Mouse (Mus musculus): ENCODE results near the gene B4galnt1.
"Not testable (repeated sequence)": the region's sequence is repeated elsewhere in the genome, so short reads cannot be mapped to it uniquely, and the experiment has no call there.

Gene B4galnt1

GRCm38 (mm10) chr10:127143228-127143627 lies 21.8 kb upstream of the B4galnt1 start:
- DNase-seq (ENCODE audit: low spot score): no peak

GRCm38 (mm10) chr10:127144536-127144935 lies 20.5 kb upstream of the B4galnt1 start:
- DNase-seq (ENCODE audit: low spot score): no peak

DNA sequence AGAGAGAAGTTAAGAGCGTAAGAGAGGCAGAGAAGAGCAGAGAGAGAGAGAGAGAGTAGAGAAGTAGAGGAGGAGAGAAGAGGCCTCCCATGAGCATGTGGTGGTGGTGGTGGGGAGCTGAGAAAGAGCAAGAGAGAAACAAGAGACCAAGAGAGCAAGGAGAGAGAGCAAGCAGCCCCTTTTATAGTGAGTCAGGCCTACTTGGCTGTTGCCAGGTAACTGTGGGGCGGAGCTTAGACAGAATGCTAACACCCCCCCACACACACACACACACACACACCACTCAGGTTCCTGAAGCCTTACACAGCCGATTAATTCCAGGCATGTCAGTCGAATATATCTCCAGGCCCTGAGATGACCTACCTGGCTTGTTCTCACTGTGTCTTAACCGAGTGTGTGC lies 19.7 kb upstream of the B4galnt1 start:
- DNase-seq (ENCODE audit: low spot score): no peak

DNA sequence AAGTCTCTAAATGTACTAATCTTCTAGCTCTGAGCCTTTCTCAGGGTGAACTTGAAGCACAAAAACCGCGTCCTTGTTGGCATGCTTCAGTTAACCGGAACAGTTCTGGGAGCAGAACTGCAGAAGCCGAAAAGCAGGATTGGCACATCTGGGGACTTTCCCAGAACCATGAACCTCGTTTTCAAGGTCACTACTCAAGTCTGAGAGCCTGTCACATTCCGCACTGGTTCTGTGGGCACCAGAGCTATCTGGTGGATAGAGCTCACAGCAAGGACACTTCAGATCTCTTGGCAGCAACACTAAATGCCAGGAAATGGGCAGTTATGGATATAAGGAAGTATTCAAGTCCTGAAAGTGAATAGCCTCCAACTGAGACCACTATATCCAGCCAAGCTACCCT lies 17.9 kb upstream of the B4galnt1 start:
- DNase-seq (ENCODE audit: low spot score): no peak

DNA sequence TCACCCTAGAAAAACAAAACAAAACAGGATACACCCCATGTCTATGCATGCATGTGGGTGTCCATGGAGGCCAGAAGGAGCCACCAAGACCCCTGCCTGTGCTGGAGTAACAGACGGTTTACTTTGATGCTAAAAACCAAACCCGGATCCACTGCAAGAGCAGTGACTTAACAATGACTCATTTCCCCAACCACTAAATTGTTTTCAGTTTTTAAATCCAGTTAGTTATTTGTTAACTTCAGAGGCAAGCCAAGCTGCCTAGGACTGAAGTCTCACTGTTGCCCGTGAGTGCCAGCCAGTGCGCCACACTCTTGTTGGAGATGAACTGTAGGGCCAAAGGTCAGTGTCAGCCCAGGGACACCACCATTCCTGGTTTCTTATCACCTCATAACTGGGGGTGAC lies 14.6 kb upstream of the B4galnt1 start:
- no peak for DNase-seq (ENCODE audit: low spot score)

DNA sequence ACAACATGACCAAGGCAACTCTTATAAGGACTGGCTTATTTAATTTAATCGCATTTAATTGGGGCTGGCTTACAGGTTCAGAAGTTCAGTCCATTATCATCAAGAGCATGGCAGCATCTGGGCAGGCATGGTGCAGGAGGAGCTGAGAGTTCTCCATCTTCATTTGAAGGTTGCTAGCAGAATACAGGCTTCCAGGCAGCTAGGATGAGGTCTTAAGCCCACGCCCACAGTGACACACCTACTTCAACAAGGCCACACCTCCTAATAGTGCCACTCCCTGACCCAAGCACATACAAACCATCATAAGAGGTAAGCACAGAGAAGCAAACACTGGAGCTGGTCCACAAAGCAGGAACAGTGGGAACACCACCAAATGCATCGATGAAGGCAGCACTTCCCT lies 13.8 kb upstream of the B4galnt1 start:
- not testable (repeated sequence) for DNase-seq (ENCODE audit: low spot score)

- not testable (repeated sequence) for DNase-seq (ENCODE audit: low spot score)
Measured at GRCm38 (mm10) chr10:127152556-127152955, 12.5 kb upstream of the B4galnt1 start.

- DNase-seq (ENCODE audit: low spot score): no peak
Measured at GRCm38 (mm10) chr10:127153323-127153722, 11.7 kb upstream of the B4galnt1 start.

DNA sequence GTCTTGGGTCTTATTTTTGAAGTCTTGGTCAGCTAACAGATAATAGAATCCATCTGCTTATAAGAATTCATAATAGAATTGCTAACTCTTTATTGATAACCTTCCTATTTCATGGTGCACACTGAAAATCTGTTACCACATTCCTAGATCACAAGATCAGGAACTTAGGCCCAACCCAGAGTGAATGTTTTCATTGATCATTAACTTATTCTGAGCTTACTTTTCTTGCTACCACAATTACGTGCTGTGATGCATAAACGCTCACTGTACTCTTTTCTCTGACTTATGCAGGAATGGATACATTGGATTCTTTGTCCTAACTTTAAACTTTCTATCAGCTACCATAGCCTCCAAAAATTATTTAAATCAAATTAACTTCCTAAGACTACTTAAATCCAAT lies 10.8 kb upstream of the B4galnt1 start:
- DNase-seq (ENCODE audit: low spot score): no peak

DNA sequence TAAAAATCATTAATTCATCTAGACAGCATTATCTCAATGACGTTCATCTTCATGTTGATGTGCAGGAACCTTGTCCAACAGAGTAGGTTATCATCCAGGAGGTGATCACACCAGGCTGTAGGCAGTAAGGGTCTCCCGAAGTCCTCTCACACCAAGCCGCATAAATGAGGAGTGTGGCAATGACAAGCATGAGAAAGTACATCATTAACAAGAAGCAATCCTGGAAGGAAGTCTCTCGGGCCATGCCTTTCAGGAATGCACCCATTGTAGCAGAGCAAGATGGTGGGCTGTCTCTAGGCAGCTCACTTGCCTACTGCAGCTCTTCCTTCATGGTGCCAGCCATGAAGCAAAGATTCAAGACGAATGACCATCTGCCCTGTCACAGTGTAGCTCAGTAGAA lies 10.4 kb upstream of the B4galnt1 start:
- no peak for DNase-seq (ENCODE audit: low spot score)

GRCm38 (mm10) chr10:127156089-127156488 lies 8.9 kb upstream of the B4galnt1 start:
- no peak for DNase-seq (ENCODE audit: low spot score)

GRCm38 (mm10) chr10:127156511-127156910 lies 8.5 kb upstream of the B4galnt1 start:
- no peak for DNase-seq (ENCODE audit: low spot score)

DNA sequence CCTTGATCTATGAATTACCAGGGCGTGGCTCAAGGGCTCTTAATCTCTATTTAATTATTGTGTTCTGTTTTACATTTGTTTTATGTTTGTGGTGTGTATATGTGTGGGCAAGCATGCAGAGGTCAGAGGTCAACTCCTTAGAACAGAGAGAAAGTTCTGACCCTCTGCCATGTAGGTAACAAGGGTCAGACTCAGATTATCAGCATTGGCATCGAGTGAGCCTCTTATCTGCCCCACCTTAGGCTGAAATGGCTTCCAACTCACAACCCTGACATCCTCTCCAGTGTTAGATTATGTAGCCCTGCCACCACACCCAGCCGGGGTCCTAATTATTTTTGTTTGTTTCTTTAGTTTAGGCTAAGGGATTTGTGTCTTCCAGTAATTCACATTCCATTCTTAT lies 6.6 kb upstream of the B4galnt1 start:
- no peak for DNase-seq (ENCODE audit: low spot score)

GRCm38 (mm10) chr10:127160081-127160480 lies 4.9 kb upstream of the B4galnt1 start:
- no peak for DNase-seq (ENCODE audit: low spot score)

- DNase-seq (ENCODE audit: low spot score): no peak
Measured at GRCm38 (mm10) chr10:127160728-127161127, 4.3 kb upstream of the B4galnt1 start.

DNA sequence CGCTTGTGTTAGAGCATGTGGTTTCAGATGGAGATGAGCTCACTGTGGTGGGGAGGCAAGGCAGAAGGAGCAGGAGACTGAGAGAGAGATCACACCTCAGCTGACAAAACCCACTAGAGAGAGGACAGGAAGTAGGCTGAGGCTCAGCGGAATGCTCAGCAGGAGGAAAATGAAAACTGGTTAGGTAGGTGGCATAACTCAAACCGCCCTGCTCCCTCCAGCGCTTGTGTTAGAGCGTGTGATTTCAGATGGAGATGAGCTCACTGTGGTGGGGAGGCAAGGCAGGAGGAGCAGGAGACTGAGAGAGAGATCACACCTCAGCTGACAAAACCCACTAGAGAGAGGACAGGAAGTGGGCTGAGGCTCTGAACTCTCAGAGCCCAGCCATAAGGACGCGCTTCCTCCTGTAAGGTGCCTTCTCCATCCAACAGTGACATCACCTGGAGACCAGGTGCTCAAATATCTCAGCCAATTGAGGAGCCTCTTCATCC lies 2.2 kb upstream of the B4galnt1 start:
- DNase-seq (ENCODE audit: low spot score): not testable (repeated sequence)

DNA sequence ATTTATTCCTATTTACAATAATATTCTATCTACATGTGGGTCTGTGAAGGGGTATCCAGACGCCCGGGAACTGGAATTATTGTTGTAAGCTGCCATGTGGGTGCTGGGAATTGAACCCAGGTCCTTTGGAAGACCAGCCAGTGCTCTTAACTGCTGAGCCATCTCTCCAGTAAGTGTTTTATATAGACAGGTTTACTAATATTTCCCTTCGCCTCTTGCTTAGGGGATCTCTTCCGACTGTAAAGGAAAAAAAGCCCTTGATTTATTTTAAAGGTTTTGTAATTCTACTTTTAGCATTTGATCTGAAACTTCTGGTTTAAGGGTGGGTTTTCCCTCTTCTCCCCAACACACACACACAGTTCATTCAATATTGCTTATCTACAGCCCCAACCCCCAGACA lies 835 bp upstream of the B4galnt1 start:
- no peak for DNase-seq (ENCODE audit: low spot score)

DNA sequence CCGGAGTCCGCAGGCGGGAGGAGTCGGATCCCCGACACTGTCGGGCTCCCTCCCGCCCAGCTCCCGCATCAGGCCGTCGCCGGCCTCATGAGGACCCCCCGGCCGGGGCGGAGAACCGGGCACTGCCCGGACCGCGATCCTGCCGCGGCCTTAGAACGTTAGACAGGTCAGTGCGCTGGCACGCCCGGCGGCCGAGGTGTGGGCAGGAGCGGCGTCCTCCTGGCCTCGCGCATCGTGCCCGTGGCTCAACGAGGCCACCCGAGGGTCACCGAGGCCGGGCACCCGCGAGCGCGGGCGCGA lies 279 bp downstream of the B4galnt1 start:
- DNase-seq (ENCODE audit: low spot score): no peak

GRCm38 (mm10) chr10:127165654-127166403 lies 804 bp downstream of the B4galnt1 start:
- DNase-seq (ENCODE audit: low spot score): no peak

DNA sequence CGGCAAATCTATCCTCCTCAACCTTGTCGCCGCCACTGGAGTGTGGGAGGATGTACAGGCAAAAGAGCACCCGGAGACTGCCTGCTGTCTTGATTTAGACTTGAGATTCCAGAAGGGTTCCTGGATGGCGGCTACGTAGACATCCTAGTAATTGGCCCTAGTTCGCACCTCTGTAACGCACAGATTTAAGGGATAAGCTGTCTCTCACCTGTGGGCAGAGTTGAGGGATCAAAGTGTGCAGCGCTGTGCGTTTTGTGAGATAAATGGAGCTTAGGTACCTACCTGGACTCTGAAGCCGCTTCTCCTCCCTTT lies 1.3 kb downstream of the B4galnt1 start:
- no peak for DNase-seq (ENCODE audit: low spot score)

DNA sequence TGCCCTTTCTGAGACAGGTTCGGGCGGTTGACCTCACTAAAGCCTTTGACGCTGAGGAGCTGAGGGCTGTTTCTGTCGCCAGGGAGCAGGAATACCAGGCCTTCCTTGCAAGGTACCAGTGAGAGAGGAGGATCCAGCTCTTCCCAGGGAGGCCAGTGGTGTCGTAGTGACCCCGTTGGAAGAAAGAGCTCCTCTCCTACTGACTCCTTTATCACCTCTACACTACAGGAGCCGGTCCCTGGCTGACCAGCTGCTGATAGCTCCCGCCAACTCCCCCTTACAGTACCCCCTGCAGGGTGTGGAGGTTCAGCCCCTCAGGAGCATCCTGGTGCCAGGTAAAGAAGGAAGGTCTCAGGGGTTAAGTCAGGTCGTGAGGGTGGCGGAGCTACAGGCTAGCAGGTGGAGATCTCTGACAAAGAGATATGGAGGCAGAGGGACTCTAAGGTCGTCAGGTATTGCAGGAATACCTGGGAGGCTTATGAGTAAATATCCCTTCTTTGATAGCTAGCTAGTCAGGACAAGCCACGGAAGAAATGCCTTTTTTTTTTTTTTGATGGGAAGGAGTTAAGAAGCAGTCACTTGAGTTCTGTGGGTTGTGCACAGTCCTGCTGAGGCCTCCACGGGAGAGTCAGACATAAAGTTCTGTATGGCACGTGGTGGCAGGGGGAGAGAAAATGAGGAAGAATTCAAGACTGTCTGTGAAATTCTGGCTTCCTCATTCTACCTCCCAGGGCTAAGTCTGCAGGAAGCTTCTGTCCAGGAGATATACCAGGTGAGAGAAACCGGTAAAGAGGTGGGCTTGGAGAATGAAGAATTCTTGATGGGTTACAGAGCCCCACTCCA lies 2.0 kb downstream of the B4galnt1 start:
- DNase-seq (ENCODE audit: low spot score): no peak

GRCm38 (mm10) chr10:127167614-127168192 lies 2.7 kb downstream of the B4galnt1 start:
- DNase-seq (ENCODE audit: low spot score): peak; percentile 40

DNA sequence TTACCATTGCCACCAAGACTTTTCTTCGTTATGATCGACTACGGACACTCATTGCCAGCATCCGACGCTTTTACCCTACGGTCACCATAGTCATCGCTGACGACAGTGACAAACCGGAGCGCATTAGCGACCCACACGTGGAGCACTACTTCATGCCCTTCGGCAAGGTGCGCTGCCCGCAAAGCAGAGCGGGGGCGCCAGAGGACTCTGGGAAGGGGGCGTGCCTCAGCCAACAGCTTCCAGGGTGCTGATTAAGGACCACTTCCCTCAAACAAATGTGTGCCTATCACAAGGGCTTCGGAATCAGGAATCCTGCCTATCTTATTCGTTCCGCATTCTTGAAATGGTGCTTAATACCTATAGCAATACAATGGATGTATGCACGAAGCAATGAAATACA lies 5.0 kb downstream of the B4galnt1 start:
- no peak for DNase-seq (ENCODE audit: low spot score)
